Mouse (Mus musculus) lung, postnatal 0 days (tissue): ENCODE measurements around the gene Ppp1r9a.

ENCODE experiments used
- CTCF ChIP-seq: IDR thresholded peaks from 2 replicates; pipeline ENCODE4 v1.5.1; 2016; ENCODE audit warnings: antibody characterized with exemption, mild to moderate bottlenecking
- EP300 ChIP-seq: IDR thresholded peaks from 2 replicates; pipeline ENCODE4 v1.6.1; 2016; ENCODE audit warnings: antibody characterized with exemption, mild to moderate bottlenecking, control low read depth

GRCm38 (mm10) chr6:5091873-5092272 lies 189.2 kb downstream of the Ppp1r9a start:
- TF ChIP-seq CTCF = no peak
- TF ChIP-seq EP300 = no peak
